Mouse (Mus musculus) heart, postnatal 25 days (tissue): ENCODE data around the gene Olfr620. TPM values are rescaled to one million over a fixed set of nuclear protein-coding genes. Genes with fewer than 3 reads are reported as not detected.

Experiments
- DNase-seq: peaks from one replicate; pipeline ENCODE4 v3.0.0; 2022; ENCODE audit warnings: low spot score
- intact Hi-C: fragments of 180-260 bp; cut with DNase I; formaldehyde crosslinking; loops from one replicate; pipeline ENCODE4 v1.15.1; 2025
- microRNA-seq: library from miRNA; unstranded; fragments of <30 nt; microRNA quantifications from one replicate; pipeline ENCODE4 v1.2.0, GENCODE M21; 2022
- total RNA-seq, 2 experiments: library from RNA; stranded (reverse); gene quantifications; 2 replicates each; pipeline ENCODE4 v1.2.3; 2021

Olfr620 gene
- not detected for total RNA-seq

GRCm38 (mm10) chr7:103612434-103612833 lies at the start of gene Olfr620:
Olfr620 (minus strand) TSS chr7:103612534.
- DNase-seq, result no peak
- intact Hi-C loops, result no loop called here

DNA sequence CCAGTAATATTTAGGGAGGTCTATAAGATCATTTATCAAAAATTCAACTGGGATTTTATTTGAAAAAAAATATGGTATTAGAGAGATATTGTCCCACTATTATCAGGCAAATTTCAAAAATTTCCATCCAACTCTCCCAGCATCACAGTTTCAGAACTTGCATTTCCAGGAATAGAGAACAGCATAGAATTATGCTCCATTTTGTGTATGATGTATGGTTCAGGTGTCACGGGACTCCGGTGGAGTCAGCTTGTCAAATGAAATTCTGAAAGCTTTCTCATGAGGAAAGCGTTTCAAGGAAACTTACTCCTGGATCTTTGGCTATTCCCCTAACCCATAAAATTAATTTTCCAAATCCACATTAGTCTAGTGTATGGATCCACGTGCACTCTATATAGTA lies 31.7 kb upstream of the Olfr620 start:
- no peak for DNase-seq

DNA sequence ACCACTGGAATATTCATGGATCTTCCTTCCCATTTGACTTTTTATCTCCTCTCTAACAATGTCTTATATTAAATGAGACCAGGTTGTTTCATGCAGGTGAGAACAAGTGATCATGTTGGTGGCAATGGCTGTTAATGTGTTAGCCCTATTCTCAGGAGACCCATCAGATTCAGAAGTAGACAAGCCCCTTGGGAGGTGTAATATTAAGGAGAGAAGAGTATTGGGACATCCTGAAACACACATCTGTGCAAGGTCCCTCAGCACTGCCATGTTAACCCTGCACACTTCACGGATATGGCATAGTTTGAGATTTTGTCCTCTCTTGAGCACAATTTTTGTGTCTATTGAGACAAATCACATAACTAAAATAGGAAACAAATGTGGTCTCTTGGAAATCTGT lies 30.3 kb upstream of the Olfr620 start, which contains the start of gene Olfr622:
Gene Olfr622, minus strand, starts transcription at position 101 of the 400 bp plus-strand sequence.
- no peak for DNase-seq

More for the DNA sequence above, 31.7 kb upstream of the Olfr620 start:
- intact Hi-C loops, result no loop called here

GRCm38 (mm10) chr7:103636795-103637194 lies 24.5 kb upstream of the Olfr620 start:
- intact Hi-C loops, result no loop called here
- no peak for DNase-seq

More for the DNA sequence above, 30.3 kb upstream of the Olfr620 start, which contains the start of gene Olfr622:
- intact Hi-C loops, result no loop called here

- intact Hi-C loops, result no loop called here
- no peak for DNase-seq
These were observed 4.9 kb downstream of the Olfr620 start for GRCm38 (mm10) chr7:103607425-103607824.

DNA sequence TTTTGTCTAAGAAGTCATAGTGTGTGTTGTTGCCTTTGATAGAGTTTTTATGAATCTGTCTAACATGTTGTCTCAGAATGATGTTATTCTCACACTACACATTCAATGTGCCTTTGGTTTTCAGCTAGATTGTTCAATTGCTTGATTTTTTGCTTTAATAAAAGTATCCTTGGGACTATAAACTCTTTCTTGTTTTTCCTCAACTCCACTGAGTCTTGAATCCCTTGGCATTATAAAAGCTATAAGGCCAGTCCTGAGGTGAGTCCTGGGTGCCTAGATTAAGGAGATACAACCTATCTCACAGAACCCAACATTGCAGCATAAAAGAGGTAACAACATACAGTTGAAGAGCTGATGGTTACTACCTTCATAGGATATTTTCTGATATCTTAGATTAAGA lies 12.1 kb downstream of the Olfr620 start, which contains the start of gene Olfr619:
Gene Olfr619, plus strand, starts transcription at position 301 of the 400 bp plus-strand sequence.
- intact Hi-C loops, result no loop called here
- DNase-seq, result no peak

GRCm38 (mm10) chr7:103589803-103590202 lies 22.5 kb downstream of the Olfr620 start, which contains the start of gene Olfr618:
Olfr618 (plus strand) TSS chr7:103590103.
- intact Hi-C loops, result no loop called here
- DNase-seq, result no peak

DNA sequence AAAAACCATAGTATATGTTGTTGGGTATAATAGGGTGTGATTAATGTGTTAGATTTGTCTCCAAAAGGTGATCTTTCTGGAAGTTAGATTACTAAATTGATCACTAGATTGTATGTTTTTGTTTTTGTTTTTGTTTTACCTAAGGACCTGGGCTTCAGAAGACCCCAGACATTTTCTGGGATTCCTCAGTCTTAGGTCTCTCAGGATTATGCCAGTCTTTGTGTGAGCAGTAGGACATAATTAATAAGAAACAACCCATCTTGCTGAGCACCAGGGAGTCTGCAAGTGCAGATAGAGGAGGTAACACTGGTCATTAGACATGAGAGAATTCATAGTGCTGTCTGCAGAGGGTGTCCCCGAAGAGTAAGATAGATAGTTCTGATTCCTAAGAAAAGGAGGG lies 39.6 kb downstream of the Olfr620 start, which contains the start of gene Olfr617:
Gene Olfr617, plus strand, starts transcription at position 301 of the 400 bp plus-strand sequence.
- no peak for DNase-seq
- intact Hi-C loops, result no loop called here

GRCm38 (mm10) chr7:103569043-103569442 lies 43.3 kb downstream of the Olfr620 start, which contains the start of gene Olfr616:
Olfr616 (minus strand) TSS chr7:103569143.
- intact Hi-C loops, result no loop called here
- DNase-seq, result no peak

- DNase-seq, result no peak
- intact Hi-C loops, result no loop called here
These were observed 56.6 kb downstream of the Olfr620 start, which contains the start of gene Olfr615 for GRCm38 (mm10) chr7:103555779-103556178. Olfr615 (plus strand) TSS chr7:103556079.

Small RNAs within 50 kb of the gene (microRNA-seq; reads per million reads assigned to microRNA genes)
- gene Gm26506, result not detected

Other genes with a start within 250 kb of the Olfr620 start
- gene Olfr601, start 249.9 kb downstream of the Olfr620 start, total RNA-seq, result not detected
- not detected for gene Olfr603, start 226.4 kb downstream of the Olfr620 start, total RNA-seq
- not detected for gene Usp17lc, start 197.5 kb downstream of the Olfr620 start, total RNA-seq
- not detected for gene Olfr605, start 167.1 kb downstream of the Olfr620 start, total RNA-seq
- not detected for gene Olfr606, start 163.5 kb downstream of the Olfr620 start, total RNA-seq
- not detected for gene Olfr607, start 148.4 kb downstream of the Olfr620 start, total RNA-seq
- not detected for gene Olfr608, start 142.7 kb downstream of the Olfr620 start, total RNA-seq
- gene Olfr609, start 114.5 kb downstream of the Olfr620 start, total RNA-seq, result not detected
- gene Olfr610, start 100.4 kb downstream of the Olfr620 start, total RNA-seq, result not detected
- gene Olfr611, start 91.7 kb downstream of the Olfr620 start, total RNA-seq, result not detected
- not detected for gene Olfr612, start 69.8 kb downstream of the Olfr620 start, total RNA-seq
- not detected for gene Olfr613, start 64.5 kb downstream of the Olfr620 start, total RNA-seq
- gene Olfr615, start 56.5 kb downstream of the Olfr620 start, total RNA-seq, result not detected
- not detected for gene Olfr616, start 43.4 kb downstream of the Olfr620 start, total RNA-seq
- not detected for gene Olfr617, start 39.5 kb downstream of the Olfr620 start, total RNA-seq
- not detected for gene Olfr618, start 22.4 kb downstream of the Olfr620 start, total RNA-seq
- not detected for gene Olfr619, start 12.0 kb downstream of the Olfr620 start, total RNA-seq
- gene Olfr622, start 30.2 kb upstream of the Olfr620 start, total RNA-seq, result not detected
- gene Olfr623, start 51.2 kb upstream of the Olfr620 start, total RNA-seq, result not detected
- not detected for gene Olfr624, start 58.7 kb upstream of the Olfr620 start, total RNA-seq
- not detected for gene Olfr625-ps1, start 70.2 kb upstream of the Olfr620 start, total RNA-seq
- gene Olfr243, start 102.1 kb upstream of the Olfr620 start, total RNA-seq, result not detected
- not detected for gene Olfr628, start 117.8 kb upstream of the Olfr620 start, total RNA-seq
- not detected for gene Olfr629, start 132.4 kb upstream of the Olfr620 start, total RNA-seq
- not detected for gene Olfr630, start 144.8 kb upstream of the Olfr620 start, total RNA-seq
- gene Olfr69, start 159.1 kb upstream of the Olfr620 start, total RNA-seq, result not detected
- not detected for gene Olfr68, start 167.2 kb upstream of the Olfr620 start, total RNA-seq
- gene Olfr67, start 179.3 kb upstream of the Olfr620 start, total RNA-seq, result not detected
- gene Hbb-bt, start 201.5 kb upstream of the Olfr620 start, total RNA-seq, result 1,000 to 10,000 TPM; 1,406 to 3,005 TPM
- gene Hbb-bs, start 215.6 kb upstream of the Olfr620 start, total RNA-seq, result over 10,000 TPM in 1 of 2 experiments, 1,000 to 10,000 TPM in 1; 9,976 to 23,536 TPM
- not detected for gene Hbb-bh2, start 228.0 kb upstream of the Olfr620 start, total RNA-seq
- gene Hbb-bh1, start 230.6 kb upstream of the Olfr620 start, total RNA-seq, result not detected
- not detected for gene Hbb-y, start 240.7 kb upstream of the Olfr620 start, total RNA-seq